ENCODE assay signal across 25 mouse cellular contexts in the genomic region with DNA sequence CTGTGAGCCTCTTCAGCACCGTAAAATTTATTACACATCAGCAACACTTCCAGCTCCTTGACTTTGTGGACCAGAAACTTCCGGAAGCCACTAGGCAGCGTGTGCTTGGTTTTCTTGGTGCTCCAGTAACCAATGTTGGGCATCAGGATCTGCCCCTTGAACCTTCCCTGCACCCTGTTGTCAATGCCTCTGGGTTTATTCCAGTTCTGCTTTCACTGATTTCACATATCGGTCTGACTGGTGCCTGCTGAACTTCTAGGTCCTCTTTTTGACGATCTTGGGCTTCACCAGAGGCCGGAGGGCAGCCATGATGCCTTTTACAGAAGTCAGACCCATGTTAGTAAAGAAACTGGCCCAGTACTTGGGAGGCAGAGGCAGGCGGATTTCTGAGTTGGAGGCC. TPM values are rescaled to one million over a fixed set of nuclear protein-coding genes. Genes with fewer than 3 reads are reported as not detected.
"Had no signal": no experiment of that assay in that cellular context is flagged by ENCODE, and none has a peak within 500 bp of the region (broad histone marks: within the 10 kb centered on the region; RNA-seq: fewer than 3 reads in every experiment).

No protein-coding gene starts in this region.

- H3K27me3 ChIP-seq: heart, embryonic 12.5 days; hindbrain, embryonic 13.5 days; hindbrain, embryonic 15.5 days; kidney, embryonic 15.5 days; limb, embryonic 12.5 days; liver, embryonic 13.5 days had no signal

- DNase-seq: gastrocnemius, adult 2 months; gastrocnemius, postnatal 10 days; gastrocnemius, postnatal 25 days; heart, adult 18-20 months; heart, postnatal 14 days; heart, postnatal 36 days; kidney, adult 11 months; kidney, adult 2 months; kidney, adult 9 months; kidney, postnatal 14 days; kidney, postnatal 36 days; layer of hippocampus, adult 9-11 months; liver; liver, embryonic 13.5 days had no signal

- H3K4me1 ChIP-seq: hindbrain, embryonic 13.5 days; hindbrain, embryonic 15.5 days; limb, embryonic 10.5 days; limb, embryonic 12.5 days had no signal

- H3K27ac ChIP-seq: gastrocnemius, adult 2 months; heart, embryonic 10.5 days; hindbrain, embryonic 13.5 days; hindbrain, embryonic 15.5 days; hindbrain, postnatal 0 days; kidney, embryonic 15.5 days; kidney, postnatal 0 days; left cerebral cortex, adult 2 months; limb, embryonic 10.5 days; limb, embryonic 12.5 days; liver, embryonic 13.5 days had no signal

- H3K36me3 ChIP-seq: heart, embryonic 10.5 days; heart, embryonic 12.5 days; hindbrain, embryonic 13.5 days; hindbrain, embryonic 15.5 days; kidney, embryonic 15.5 days; limb, embryonic 10.5 days; limb, embryonic 12.5 days; liver, embryonic 13.5 days had no signal

- H3K4me2 ChIP-seq: heart, embryonic 12.5 days; hindbrain, embryonic 13.5 days; hindbrain, embryonic 15.5 days; kidney, embryonic 15.5 days; limb, embryonic 12.5 days; liver, embryonic 13.5 days had no signal

- ATAC-seq: hindbrain, postnatal 0 days; intestine, embryonic 16.5 days had no signal

- H3K9ac ChIP-seq: heart, embryonic 12.5 days; hindbrain, embryonic 13.5 days; hindbrain, embryonic 15.5 days; kidney, embryonic 15.5 days; limb, embryonic 12.5 days; liver, embryonic 13.5 days had no signal

- H3K9me3 ChIP-seq: heart, embryonic 10.5 days; hindbrain, embryonic 13.5 days; hindbrain, embryonic 15.5 days; kidney, embryonic 15.5 days; limb, embryonic 10.5 days; liver, embryonic 13.5 days had no signal

- H3K4me3 ChIP-seq: gastrocnemius, adult 2 months; heart, embryonic 10.5 days; heart, embryonic 12.5 days; hindbrain, embryonic 13.5 days; hindbrain, embryonic 15.5 days; kidney, embryonic 15.5 days; left cerebral cortex, adult 2 months; limb, embryonic 10.5 days; limb, embryonic 12.5 days; liver, embryonic 13.5 days had no signal

RNA-seq across cellular contexts. Expression of a gene that starts 48.6 kb away (rescaled TPM):
- total RNA-seq: gastrocnemius, postnatal 25 days had no signal
